Mouse (Mus musculus) heart, adult 2 months (tissue): ENCODE data around the gene Arhgap8.

Experiments
- CTCF ChIP-seq: fragments of 200-600 bp; IDR thresholded peaks from 2 replicates; pipeline ENCODE4 v1.8.1; 2022; ENCODE audit warnings: antibody characterized with exemption, mild to moderate bottlenecking, moderate library complexity
- EP300 ChIP-seq: fragments of 200-500 bp; IDR thresholded peaks from 2 replicates; pipeline ENCODE4 v1.6.1; 2011; ENCODE audit warnings: low read depth, low read length, control low read depth; ENCODE audit not compliant: insufficient read depth
- POLR2A ChIP-seq: fragments of 200-500 bp; IDR thresholded peaks from 2 replicates; pipeline ENCODE4 v1.6.1; 2011; ENCODE audit warnings: mild to moderate bottlenecking, low read depth, low read length, control low read depth; ENCODE audit not compliant: insufficient read depth

- no peak for TF ChIP-seq POLR2A
- no peak for TF ChIP-seq CTCF
- no peak for TF ChIP-seq EP300
Measured at GRCm38 (mm10) chr15:84738246-84738645, 18.4 kb downstream of the Arhgap8 start.
